Mouse (Mus musculus): ENCODE measurements around the gene Efhc1. TPM values are rescaled to one million over a fixed set of nuclear protein-coding genes. Genes with fewer than 3 reads are reported as not detected.
A peak's percentile ranks its signal among the peaks of the same experiment; 100 is the strongest.
"Not testable (repeated sequence)": the region's sequence is repeated elsewhere in the genome, so short reads cannot be mapped to it uniquely, and the experiment has no call there.

The Efhc1 gene
- polyA plus RNA-seq, 1 experiment = 2.7 TPM

- TF ChIP-seq CTCF (IDR thresholded peaks at IDR 0.05; ENCODE audit: borderline replicate concordance, extremely low read depth, insufficient read depth, insufficient read length) (no peak), POLR2A (IDR thresholded peaks at IDR 0.05; ENCODE audit: borderline replicate concordance, extremely low read depth, insufficient read depth, insufficient read length, poor library complexity, severe bottlenecking) (no peak)
- DNase-seq (ENCODE audit: low read depth) = peak; percentile 57
These were observed 28.6 kb upstream of the Efhc1 start for GRCm38 (mm10) chr1:20922612-20923399.

- not testable (repeated sequence) for DNase-seq (ENCODE audit: low read depth)
These were observed 26.1 kb upstream of the Efhc1 start for GRCm38 (mm10) chr1:20925324-20925723.

DNA sequence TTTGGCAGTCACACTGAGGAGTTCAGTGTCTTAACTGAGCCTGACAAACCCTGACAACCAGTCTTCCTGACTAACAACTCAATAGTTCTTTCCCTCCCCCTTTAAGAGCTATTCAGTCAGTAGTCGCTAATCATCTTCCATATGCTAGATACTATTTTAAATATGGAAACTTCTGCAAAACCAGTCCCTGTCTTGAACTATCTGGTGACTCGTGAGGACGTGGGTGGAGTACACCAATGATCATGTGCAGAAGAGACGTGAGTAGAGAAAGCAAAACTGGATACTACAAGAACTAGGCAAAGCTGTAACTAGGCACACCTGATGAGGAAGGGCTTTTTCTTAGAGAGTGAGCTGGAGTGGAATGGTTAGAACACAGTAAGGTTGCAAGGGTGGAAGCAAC, 25.5 kb upstream of the Efhc1 start:
- TF ChIP-seq POLR2A (IDR thresholded peaks at IDR 0.05; ENCODE audit: borderline replicate concordance, extremely low read depth, insufficient read depth, insufficient read length, poor library complexity, severe bottlenecking) (no peak), CTCF (IDR thresholded peaks at IDR 0.05; ENCODE audit: borderline replicate concordance, extremely low read depth, insufficient read depth, insufficient read length) (no peak)
- no peak for DNase-seq (ENCODE audit: low read depth)

- no peak for DNase-seq (ENCODE audit: low read depth)
- TF ChIP-seq POLR2A (IDR thresholded peaks at IDR 0.05; ENCODE audit: borderline replicate concordance, extremely low read depth, insufficient read depth, insufficient read length, poor library complexity, severe bottlenecking) (no peak), CTCF (IDR thresholded peaks at IDR 0.05; ENCODE audit: borderline replicate concordance, extremely low read depth, insufficient read depth, insufficient read length) (no peak)
These were observed 25.1 kb upstream of the Efhc1 start for GRCm38 (mm10) chr1:20926376-20926775.

GRCm38 (mm10) chr1:20928487-20928886, 22.9 kb upstream of the Efhc1 start:
- no peak for DNase-seq (ENCODE audit: low read depth)
- TF ChIP-seq CTCF (IDR thresholded peaks at IDR 0.05; ENCODE audit: borderline replicate concordance, extremely low read depth, insufficient read depth, insufficient read length) (no peak), POLR2A (IDR thresholded peaks at IDR 0.05; ENCODE audit: borderline replicate concordance, extremely low read depth, insufficient read depth, insufficient read length, poor library complexity, severe bottlenecking) (no peak)

DNA sequence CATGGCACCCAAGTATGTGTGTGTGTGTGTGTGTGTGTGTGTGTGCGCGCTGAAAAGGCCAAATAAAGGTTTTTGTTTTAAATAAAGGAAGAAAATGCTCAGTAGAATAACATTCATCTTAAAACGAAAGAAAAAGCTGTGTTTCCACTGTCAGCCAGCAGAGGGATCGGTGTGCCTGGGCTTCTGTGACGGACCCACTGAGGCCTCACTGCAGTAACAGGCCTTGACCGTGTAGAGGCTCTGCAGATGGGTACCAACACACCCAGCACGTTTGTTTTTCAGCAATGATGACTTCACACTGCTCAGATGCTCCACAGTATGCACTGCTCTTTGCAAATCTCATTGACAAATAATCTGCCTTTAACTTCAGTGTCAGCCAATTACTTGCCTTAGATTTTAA, 18.0 kb upstream of the Efhc1 start:
- no peak for TF ChIP-seq POLR2A (IDR thresholded peaks at IDR 0.05; ENCODE audit: borderline replicate concordance, extremely low read depth, insufficient read depth, insufficient read length, poor library complexity, severe bottlenecking)
- peak; percentile 85 for TF ChIP-seq CTCF (IDR thresholded peaks at IDR 0.05; ENCODE audit: borderline replicate concordance, extremely low read depth, insufficient read depth, insufficient read length)
- peak; percentile 77 for DNase-seq (ENCODE audit: low read depth)

- DNase-seq (ENCODE audit: low read depth) = peak; percentile 67
- TF ChIP-seq CTCF (IDR thresholded peaks at IDR 0.05; ENCODE audit: borderline replicate concordance, extremely low read depth, insufficient read depth, insufficient read length) (no peak), POLR2A (IDR thresholded peaks at IDR 0.05; ENCODE audit: borderline replicate concordance, extremely low read depth, insufficient read depth, insufficient read length, poor library complexity, severe bottlenecking) (no peak)
These were observed 16.3 kb upstream of the Efhc1 start for GRCm38 (mm10) chr1:20935106-20935505.

DNA sequence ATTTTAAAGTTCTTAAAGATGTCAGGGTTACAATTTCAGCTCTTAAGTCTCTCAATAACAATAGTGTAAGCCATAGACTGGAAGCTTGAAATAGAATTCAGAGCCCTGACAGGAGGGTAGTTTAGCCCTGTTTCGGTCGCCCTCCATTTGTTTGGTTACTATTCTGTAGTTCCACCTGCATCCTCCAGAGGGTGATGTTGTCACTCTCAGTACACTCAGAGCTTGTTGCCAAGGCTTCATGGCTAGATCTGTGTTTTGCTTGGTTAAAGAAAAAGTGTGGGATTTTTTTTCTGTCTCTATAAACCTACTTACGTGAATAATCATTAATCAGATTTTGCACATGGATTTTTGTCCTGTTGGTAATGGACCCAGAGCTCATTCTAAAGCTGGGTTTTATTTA, 12.4 kb upstream of the Efhc1 start:
- no peak for TF ChIP-seq POLR2A (IDR thresholded peaks at IDR 0.05; ENCODE audit: borderline replicate concordance, extremely low read depth, insufficient read depth, insufficient read length, poor library complexity, severe bottlenecking)
- peak; percentile 80; the same call in 1 of the 2 replicates for TF ChIP-seq CTCF (IDR thresholded peaks at IDR 0.05; ENCODE audit: borderline replicate concordance, extremely low read depth, insufficient read depth, insufficient read length)
- DNase-seq (ENCODE audit: low read depth) = peak; percentile 82

GRCm38 (mm10) chr1:20940151-20940550, 11.3 kb upstream of the Efhc1 start:
- no peak for DNase-seq (ENCODE audit: low read depth)
- no peak for TF ChIP-seq CTCF (IDR thresholded peaks at IDR 0.05; ENCODE audit: borderline replicate concordance, extremely low read depth, insufficient read depth, insufficient read length)
- TF ChIP-seq POLR2A (IDR thresholded peaks at IDR 0.05; ENCODE audit: borderline replicate concordance, extremely low read depth, insufficient read depth, insufficient read length, poor library complexity, severe bottlenecking) = no peak

- TF ChIP-seq CTCF (IDR thresholded peaks at IDR 0.05; ENCODE audit: borderline replicate concordance, extremely low read depth, insufficient read depth, insufficient read length) (no peak), POLR2A (IDR thresholded peaks at IDR 0.05; ENCODE audit: borderline replicate concordance, extremely low read depth, insufficient read depth, insufficient read length, poor library complexity, severe bottlenecking) (no peak)
- DNase-seq (ENCODE audit: low read depth) = no peak
These were observed 10.1 kb upstream of the Efhc1 start for GRCm38 (mm10) chr1:20941322-20941721.

- no peak for DNase-seq (ENCODE audit: low read depth)
- no peak for TF ChIP-seq POLR2A (IDR thresholded peaks at IDR 0.05; ENCODE audit: borderline replicate concordance, extremely low read depth, insufficient read depth, insufficient read length, poor library complexity, severe bottlenecking)
- no peak for TF ChIP-seq CTCF (IDR thresholded peaks at IDR 0.05; ENCODE audit: borderline replicate concordance, extremely low read depth, insufficient read depth, insufficient read length)
These were observed 9.6 kb upstream of the Efhc1 start for GRCm38 (mm10) chr1:20941857-20942256.

DNA sequence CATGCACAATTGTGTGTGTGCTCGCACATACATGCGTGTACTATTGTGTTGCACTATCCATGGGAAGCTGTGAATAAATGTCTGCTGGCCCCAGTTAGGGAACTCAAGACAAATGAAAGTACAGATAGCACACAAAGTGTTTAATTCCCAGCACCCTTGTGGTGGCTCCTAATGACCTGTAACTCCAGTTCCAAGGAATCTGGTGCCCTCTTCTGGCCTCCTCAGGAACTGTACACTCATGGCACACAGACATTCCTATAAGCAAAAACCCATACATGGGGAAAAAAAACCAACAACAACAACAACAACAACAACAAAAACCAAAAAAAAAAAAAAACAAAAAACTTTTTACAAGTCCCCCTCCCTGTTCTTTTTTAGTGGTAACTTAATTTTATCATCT, 8.4 kb upstream of the Efhc1 start:
- DNase-seq (ENCODE audit: low read depth) = no peak
- no peak for TF ChIP-seq CTCF (IDR thresholded peaks at IDR 0.05; ENCODE audit: borderline replicate concordance, extremely low read depth, insufficient read depth, insufficient read length)
- TF ChIP-seq POLR2A (IDR thresholded peaks at IDR 0.05; ENCODE audit: borderline replicate concordance, extremely low read depth, insufficient read depth, insufficient read length, poor library complexity, severe bottlenecking) = no peak

All from brain, embryonic 14.5 days (tissue).